In genomic region chr6:47827462-47827861, GRCm38 (mm10) we compare ENCODE assay signal across 24 mouse cellular contexts. TPM values are rescaled to one million over a fixed set of nuclear protein-coding genes. Genes with fewer than 3 reads are reported as not detected.
"Had no signal": no experiment of that assay in that cellular context is flagged by ENCODE, and none has a peak within 500 bp of the region (broad histone marks: within the 10 kb centered on the region; RNA-seq: fewer than 3 reads in every experiment).

No protein-coding gene starts in this region.

- H3K27ac ChIP-seq: intestine, embryonic 15.5 days; left cerebral cortex, adult 2 months; liver, embryonic 14.5 days; lung, embryonic 15.5 days; midbrain, embryonic 15.5 days; neural tube, embryonic 13.5 days; stomach, embryonic 15.5 days had no signal

- H3K36me3 ChIP-seq: intestine, embryonic 15.5 days; stomach, embryonic 15.5 days had no signal

- H3K4me3 ChIP-seq: intestine, embryonic 15.5 days; left cerebral cortex, adult 2 months; lung, embryonic 15.5 days; midbrain, embryonic 15.5 days; myocyte; neural tube, embryonic 13.5 days; stomach, embryonic 15.5 days had no signal

- H3K27me3 ChIP-seq: intestine, embryonic 15.5 days; lung, embryonic 15.5 days; midbrain, embryonic 15.5 days; neural tube, embryonic 13.5 days; stomach, embryonic 15.5 days had no signal

- ATAC-seq: intestine, embryonic 15.5 days; midbrain, embryonic 15.5 days had no signal

- H3K9me3 ChIP-seq: intestine, embryonic 15.5 days; lung, embryonic 15.5 days; midbrain, embryonic 15.5 days; neural tube, embryonic 13.5 days; stomach, embryonic 15.5 days had no signal

- H3K4me2 ChIP-seq: intestine, embryonic 15.5 days; lung, embryonic 15.5 days; midbrain, embryonic 11.5 days; midbrain, embryonic 15.5 days; neural tube, embryonic 13.5 days; stomach, embryonic 15.5 days had no signal

- DNase-seq: kidney, adult 2 months; kidney, postnatal 14 days; kidney, postnatal 4 days; layer of hippocampus, adult 9-11 months; layer of hippocampus, postnatal 36 days; lung, adult 18-20 months; lung, postnatal 10 days; lung, postnatal 4 days; retina, postnatal 1 day; right cerebral cortex, postnatal 25 days; spleen, adult 18-20 months; thymus, adult 18-20 months; thymus, postnatal 4 days had no signal

- H3K9ac ChIP-seq: intestine, embryonic 15.5 days; liver, embryonic 14.5 days; lung, embryonic 15.5 days; midbrain, embryonic 15.5 days; neural tube, embryonic 13.5 days; stomach, embryonic 15.5 days had no signal

RNA-seq across cellular contexts. Expression of gene Zfp786, which starts 3.2 kb away (rescaled TPM):
- total RNA-seq: monocyte, adult 5-6 weeks; neutrophil, adult 5-6 weeks had no signal
